Mouse (Mus musculus) mouse trophoblast stem cell (cell line): ENCODE data around the gene Gm20388.

Source experiments
- in situ Hi-C, 2 experiments: fragments of 300-500 bp; cut with MseI, MboI; formaldehyde crosslinking; loops; 2 replicates in 1 of 2; 3 replicates in 1 of 2; pipeline ENCODE4 v1.15.1; 2025

Gene Gm20388

DNA sequence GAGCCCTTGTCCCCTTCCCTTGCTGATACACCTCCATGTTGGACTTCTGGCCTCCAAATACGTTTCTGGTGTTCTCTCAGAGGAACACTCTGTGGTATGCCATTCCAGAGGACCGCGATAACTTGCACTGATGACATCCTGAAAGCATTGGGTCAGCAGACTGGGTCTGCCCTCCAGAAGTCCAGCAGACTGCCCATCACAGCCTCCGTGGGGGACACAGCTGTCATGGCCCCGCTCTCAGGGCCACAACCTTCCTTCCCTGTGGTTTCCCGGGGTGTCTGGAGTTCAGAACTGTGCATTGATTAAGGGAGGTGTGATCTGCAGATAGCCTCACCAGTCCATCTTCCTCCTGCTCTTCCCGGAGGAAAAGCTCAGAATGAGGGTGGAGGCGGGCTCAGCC, 2551.9 kb downstream of the Gm20388 start:
- in situ Hi-C loops = no loop called here

DNA sequence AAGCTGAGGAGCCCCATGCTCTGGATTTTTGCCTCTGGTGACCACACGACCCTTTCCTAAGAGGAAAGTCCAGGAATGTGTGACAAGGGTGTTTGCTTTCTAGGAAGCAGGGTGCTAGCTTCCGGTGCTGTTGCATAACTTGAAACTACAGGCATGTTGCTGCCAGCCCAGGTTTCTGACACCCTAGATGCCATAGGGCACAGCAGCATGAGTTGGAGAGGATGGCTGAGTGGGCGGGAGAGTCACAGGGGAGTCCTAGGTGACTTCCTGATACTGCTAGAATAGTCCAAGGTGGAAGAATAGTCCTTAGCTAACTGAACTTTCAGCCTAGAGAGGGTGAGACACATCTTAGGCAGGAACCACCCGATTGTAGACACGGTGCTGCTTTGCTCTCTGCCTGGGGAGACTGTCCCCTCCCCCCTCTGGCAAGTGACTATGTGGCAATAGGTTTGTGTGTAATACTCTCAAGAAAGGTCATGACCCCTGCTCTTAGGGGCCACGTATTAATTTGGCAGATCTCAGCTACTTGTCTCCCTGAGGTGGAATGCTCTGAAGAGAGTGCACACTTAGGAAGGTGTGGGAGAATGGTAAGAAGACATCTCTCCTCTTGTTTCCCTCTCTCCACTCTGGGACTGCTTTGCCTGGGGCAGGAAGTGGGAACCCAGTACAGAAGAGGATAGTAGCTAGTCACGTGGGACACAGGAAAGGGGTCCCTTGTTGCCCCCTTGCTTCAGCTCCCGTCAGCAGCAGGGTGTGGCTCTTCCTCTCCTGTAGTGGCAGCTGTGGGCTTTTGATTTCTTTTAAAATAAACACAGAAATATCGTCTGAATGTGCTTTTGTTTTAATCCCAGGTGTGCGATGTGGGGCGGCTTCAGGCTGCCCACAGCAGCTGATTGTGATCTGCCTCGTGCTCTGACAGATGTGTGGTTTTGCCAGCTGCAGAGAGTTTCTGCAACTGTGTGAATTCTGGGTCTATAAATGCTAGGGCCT, 2553.3 kb downstream of the Gm20388 start:
- in situ Hi-C loops = no loop called here

GRCm38 (mm10) chr8:122464985-122465384, 2554.3 kb downstream of the Gm20388 start:
- in situ Hi-C loops = no loop called here

DNA sequence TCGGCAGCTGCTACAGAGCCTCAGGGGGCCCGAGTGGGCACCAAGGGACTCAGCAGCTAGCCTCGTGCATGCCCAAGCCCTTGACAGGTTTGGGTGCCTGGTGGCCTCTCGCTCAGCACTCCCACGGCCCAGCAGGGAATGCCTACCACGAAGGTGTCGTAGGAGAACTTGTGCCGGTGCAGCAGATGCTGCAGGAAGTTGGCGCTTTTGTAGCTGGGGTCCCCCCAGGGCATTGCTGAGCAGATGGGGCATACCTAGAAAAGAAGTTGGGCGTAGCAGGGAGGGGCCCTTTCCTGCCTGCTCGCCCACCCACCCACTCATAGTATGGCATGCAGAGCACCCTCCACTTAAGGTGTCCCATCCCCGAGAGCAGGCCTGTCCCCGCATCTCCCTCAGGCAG, 2557.2 kb downstream of the Gm20388 start:
- in situ Hi-C loops = no loop called here

DNA sequence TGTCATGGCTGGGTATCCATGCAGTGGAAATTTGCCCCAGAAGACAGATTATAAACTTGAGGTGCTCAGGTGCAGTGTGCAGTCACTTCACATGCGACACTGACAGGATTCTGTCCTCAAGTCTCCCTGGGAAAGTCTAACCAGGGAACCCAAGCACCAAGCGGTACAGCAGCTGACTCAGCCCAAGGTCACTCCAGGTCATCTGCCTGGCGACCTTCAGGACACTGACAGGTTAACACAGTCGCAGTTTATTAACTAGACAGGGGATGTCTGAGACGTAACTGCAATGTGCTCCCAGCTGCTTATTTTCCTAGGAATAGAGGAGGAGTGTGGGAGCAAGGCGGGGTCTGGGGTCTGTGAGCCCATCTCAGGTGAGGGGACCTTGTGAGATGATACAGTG, 2558.8 kb downstream of the Gm20388 start:
- in situ Hi-C loops = no loop called here

GRCm38 (mm10) chr8:122469965-122470364, 2559.3 kb downstream of the Gm20388 start:
- in situ Hi-C loops = no loop called here

DNA sequence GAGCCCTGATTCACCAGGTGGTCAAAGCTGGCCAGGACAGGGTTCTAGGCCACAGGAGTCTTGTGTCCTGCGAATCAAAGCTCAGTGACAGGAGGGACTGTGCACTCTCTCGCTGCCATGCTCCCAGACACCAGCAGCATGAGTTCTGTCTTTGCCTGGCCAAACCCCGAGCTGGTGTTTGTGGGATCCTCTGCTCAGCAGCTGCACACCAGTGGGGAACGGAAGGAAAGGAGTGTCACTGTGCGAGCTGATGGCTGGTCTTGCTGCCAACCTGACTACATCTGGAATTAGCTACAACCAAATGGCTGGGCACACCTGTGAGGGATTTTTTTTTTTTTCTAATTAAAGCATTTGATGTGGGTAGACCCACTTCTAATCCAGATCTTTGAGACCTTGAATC, 2560.1 kb downstream of the Gm20388 start:
- in situ Hi-C loops = no loop called here

GRCm38 (mm10) chr8:122473911-122474421, 2563.3 kb downstream of the Gm20388 start:
- in situ Hi-C loops = no loop called here

DNA sequence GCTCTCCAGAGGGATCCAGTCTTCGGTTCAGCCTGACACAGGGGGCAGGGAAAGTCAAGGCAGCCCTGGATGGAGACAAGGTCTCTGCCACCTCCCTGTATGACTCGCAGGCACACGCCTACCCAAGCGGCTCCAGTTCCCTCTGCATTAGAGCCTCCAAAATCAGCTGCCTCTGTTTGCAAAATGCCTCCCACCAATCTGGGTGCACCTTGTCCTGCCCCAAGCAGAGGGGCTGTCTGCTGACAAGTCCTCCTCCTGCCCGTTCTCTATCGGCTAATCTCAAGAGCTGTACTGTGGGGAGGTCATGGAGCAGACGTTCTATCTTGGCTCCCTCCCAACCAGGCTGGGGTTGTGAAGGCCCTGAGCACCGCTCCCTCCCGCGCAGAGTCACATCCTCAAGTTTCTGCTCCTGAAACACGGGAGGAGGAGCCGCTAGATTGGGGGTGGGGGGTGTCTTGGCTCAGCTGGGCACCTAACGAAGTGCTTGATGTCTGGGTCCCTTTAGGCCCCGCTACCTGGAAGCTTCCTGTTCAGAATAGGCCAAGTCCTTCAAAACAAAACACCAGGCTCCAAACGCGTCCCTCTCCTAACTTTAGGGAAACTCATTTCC, 2564.4 kb downstream of the Gm20388 start:
- in situ Hi-C loops = no loop called here

DNA sequence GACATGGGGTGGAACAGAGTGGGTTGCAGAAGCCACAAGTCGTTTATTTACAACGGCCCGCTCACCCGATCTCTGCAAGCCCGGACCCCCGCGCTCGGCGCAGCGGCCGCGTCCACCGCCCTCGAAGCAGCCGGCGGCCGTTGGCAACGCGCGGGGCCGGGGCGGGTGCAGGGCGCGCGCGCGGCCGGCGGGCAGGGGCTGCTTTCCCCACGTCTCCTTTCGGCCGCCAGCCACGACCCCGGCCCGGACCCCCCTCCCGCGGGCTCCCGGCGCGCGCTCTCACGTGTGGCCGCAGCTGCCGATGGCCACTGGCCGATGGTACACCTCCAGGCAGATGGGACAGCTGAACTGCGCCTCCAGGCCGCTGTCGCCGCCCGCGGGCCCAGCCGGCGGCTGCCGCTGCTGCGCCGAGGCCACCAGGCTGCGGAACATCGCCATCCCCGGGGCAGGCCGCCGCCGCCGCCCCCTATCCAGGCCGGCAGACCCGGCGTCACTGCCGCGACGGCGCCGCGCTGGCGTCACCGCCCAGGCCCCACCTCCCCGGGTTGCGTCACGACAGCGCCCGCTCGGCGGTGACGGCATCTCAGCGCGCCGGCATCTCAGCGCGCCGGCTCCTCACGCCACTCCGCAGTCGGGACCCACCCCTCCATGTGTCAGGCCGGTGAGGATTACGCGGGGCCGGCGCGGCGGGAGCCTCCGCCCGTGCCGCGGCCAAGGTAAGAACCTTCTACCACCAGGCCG, 2565.1 kb downstream of the Gm20388 start, which contains the start of the genes Rnf166 and Ctu2:
Gene Rnf166, minus strand, starts transcription at position 485 of the 741 bp plus-strand sequence.
Gene Ctu2, plus strand, starts transcription at position 564 of the 741 bp plus-strand sequence.
- in situ Hi-C loops = no loop called here

DNA sequence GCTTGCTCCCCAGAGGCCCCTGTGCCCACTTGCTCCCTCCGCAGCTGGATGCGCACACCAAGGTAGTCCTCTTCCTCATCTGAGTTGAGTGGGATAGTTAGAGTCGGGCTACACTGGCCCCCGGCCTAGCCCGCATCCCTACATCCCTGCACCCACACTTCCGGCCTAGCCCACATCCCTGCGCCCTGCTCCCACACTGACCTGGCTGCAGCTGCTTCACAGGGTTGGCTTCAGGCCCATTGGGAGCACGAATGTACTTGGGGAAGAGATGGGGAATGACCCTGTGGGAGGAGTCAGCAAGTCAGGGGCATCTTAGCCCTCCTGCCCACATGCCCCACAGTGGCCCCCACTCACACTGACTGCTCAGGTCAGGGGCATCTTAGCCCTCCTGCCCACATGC, 2571.8 kb downstream of the Gm20388 start:
- in situ Hi-C loops = no loop called here

DNA sequence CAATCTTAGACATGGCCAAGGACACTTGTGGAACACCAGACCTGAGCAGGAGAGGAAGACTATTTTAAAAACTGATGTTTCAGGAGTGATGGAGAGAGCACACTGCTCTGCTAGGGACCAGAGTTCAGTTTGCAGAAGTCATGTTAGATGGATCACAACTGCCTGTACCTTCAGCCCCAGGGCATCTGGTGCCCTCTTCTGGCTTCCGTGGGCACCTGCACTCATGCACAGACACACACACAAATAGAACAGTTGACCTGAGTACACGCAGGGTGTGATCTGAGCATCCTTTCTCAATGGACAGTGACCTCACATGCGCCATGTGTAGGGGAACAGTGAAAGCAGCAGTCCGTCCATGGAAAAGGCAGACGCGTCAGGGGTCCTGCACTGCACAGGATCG, 2573.2 kb downstream of the Gm20388 start:
- in situ Hi-C loops = no loop called here

- in situ Hi-C loops = no loop called here
Observed at GRCm38 (mm10) chr8:122484831-122485230, 2574.2 kb downstream of the Gm20388 start.

DNA sequence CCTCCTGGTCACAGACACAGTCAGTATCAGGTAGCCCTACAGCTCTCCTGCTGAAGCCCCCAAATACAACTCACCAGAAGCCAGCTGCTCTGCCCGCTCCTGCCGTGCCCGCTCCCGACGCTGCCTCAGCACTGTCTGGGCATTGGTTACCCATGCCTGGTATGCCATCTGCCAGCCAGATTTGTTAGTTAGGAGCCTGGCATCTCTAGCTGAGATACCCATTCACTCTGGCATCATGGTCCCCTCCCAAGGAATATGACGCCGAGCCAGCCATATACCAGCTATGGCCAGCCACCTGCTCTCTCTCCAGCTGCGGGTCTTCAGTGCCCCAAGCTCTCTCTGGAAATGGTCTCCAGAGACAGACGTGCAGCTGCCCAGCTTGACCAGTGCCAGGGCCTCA, 2577.7 kb downstream of the Gm20388 start:
- in situ Hi-C loops = no loop called here

GRCm38 (mm10) chr8:122497016-122497734, 2586.5 kb downstream of the Gm20388 start:
- in situ Hi-C loops = no loop called here

DNA sequence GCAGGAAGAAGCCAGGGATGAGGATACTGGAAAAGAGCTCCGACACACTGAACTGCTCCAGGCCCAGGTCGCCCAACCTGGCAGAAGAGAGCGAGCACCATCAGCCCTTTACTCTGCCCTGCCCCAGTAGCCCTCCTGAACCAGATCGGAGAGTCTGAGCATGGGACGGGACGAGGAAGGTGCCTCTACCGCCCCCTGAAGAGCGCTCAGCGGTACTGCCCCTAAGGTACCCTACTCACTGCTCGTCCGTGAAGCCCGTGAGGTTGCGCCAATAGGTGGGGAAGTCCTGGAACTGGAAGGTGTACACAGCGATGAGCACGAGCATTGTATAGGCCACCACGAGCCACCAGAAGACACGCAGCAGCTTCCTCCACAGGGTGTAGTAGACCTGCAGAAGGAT, 2587.3 kb downstream of the Gm20388 start:
- in situ Hi-C loops = no loop called here

DNA sequence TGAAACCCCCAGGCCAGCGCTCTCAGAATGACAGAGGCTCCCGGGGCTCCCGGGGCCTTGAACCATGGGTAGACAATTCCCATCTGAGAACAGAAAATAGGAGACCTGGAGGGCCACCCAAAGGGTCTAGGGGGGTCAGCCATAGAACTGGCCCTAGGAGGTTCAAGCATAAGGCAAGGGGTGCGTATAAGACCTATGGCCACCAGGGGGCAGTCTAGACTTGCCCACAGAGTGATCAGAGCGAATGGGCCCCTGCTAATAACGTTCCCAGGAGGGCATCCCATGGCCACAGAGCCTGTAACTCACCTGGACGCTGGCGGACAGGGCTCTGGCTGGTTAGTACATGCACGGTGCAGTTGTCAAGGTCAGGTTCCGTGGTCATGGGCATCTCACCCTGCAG, 2590.2 kb downstream of the Gm20388 start:
- in situ Hi-C loops = loop anchor here in 1 of 2 experiments (5.0 kb wide), 1 partner anchor 56 kb away; no protein-coding TSS in a partner anchor

DNA sequence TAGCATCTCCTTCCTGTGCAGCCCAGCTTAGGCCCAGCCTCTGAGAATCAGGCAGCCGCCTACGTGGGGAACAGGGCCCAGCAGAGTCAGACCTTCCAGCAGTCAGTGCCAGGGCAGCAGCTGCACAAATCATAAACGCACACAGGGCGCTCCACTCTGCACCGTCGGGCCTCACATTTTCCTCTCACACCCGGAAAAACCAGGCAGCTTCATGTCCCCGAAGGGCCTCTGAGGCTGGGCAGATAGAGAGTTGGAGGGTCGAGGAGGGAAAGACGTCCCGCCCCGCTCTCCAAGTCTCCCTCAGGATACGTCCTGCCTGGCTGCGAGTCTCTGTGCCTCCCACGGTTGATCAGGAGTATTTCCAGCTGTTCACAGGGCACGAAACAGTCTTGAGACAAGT, 2600.9 kb downstream of the Gm20388 start:
- in situ Hi-C loops = loop anchor here in 1 of 2 experiments (5.0 kb wide), 1 partner anchor 36 kb away; no protein-coding TSS in a partner anchor

DNA sequence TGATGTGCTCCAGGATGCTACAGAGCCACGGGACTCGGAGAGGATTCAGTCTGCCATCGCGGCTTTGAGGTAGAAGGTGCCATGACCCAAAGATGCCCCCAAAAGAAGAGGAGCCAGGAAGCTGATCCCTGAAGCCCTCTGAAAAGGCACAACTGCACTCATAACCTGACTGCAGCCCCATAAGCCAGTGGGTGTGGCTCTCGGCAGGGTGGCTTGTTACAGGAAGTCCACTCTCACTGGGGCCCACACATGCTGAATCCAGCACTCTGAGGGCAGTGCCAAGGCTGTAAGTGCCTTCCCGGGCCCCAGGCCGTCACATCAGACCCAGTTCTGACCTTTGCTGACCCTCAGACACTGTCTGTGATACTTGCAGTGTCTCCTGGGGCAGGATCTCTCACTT, 2601.8 kb downstream of the Gm20388 start:
- in situ Hi-C loops = loop anchor here in 1 of 2 experiments (5.0 kb wide), 1 partner anchor 35 kb away; no protein-coding TSS in a partner anchor

GRCm38 (mm10) chr8:122515699-122516098, 2605.1 kb downstream of the Gm20388 start:
- in situ Hi-C loops = no loop called here
